Mouse (Mus musculus) forebrain, embryonic 15.5 days (tissue): ENCODE measurements at regions not wholly inside any gene's neighbourhood (a gene's known extent, or its start where the extent isn't known, plus 50 kb on each side); places are given as distances from the start of the nearest gene placed in this dataset.

Experiments used
- ATAC-seq: fragments of 200-750 bp; cut with Nextera tagmentation; replicated peaks from 2 replicates; pipeline ENCODE4 v1.8.0; 2017; ENCODE audit warnings: mild to moderate bottlenecking, moderate TSS enrichment, moderate library complexity
- H3K27ac ChIP-seq: fragments of 300-500 bp; sonication (generic); replicated peaks from 2 replicates; pipeline ENCODE4 v1.5.1; 2015; ENCODE audit warnings: mild to moderate bottlenecking, inconsistent platforms
- H3K27me3 ChIP-seq: fragments of 300-500 bp; sonication (generic); 2 replicates; pipeline ENCODE4 v1.6.1; 2015; ENCODE audit warnings: inconsistent platforms
- H3K36me3 ChIP-seq: fragments of 300-500 bp; sonication (generic); 2 replicates; pipeline ENCODE4 v1.6.1; 2015; ENCODE audit warnings: mild to moderate bottlenecking, inconsistent platforms
- H3K4me1 ChIP-seq: fragments of 300-500 bp; sonication (generic); 2 replicates; pipeline ENCODE4 v1.6.1; 2015; ENCODE audit warnings: inconsistent platforms
- H3K4me2 ChIP-seq: fragments of 300-500 bp; sonication (generic); replicated peaks from 2 replicates; pipeline ENCODE4 v1.6.1; 2015; ENCODE audit warnings: mild to moderate bottlenecking, inconsistent platforms
- H3K4me3 ChIP-seq: fragments of 300-500 bp; sonication (generic); 2 replicates; pipeline ENCODE4 v1.5.1; 2015; ENCODE audit warnings: mild to moderate bottlenecking, inconsistent platforms
- H3K9ac ChIP-seq: fragments of 300-500 bp; sonication (generic); replicated peaks from 2 replicates; pipeline ENCODE4 v1.6.1; 2015; ENCODE audit warnings: mild to moderate bottlenecking, inconsistent platforms
- H3K9me3 ChIP-seq: fragments of 300-500 bp; sonication (generic); 2 replicates; pipeline ENCODE4 v1.6.1; 2016; ENCODE audit warnings: inconsistent platforms
- WGBS: fragments of 180-500 bp; shearing (Covaris S2); methylation state at CpG from one replicate; pipeline ENCODE4 v1.1.7; 2015; ENCODE audit warnings: mixed read lengths; 5-methylcytosine and 5-hydroxymethylcytosine counted together

- Histone ChIP-seq H3K4me1 (peaks cover 16% of the 10 kb centered on the region), H3K27me3 (no peaks in the 10 kb centered on the region), H3K36me3 (no peaks in the 10 kb centered on the region), H3K4me3 (no peak overlapping the region), H3K27ac (no peak overlapping the region), H3K4me2 (no peak overlapping the region), H3K9me3 (no peaks in the 10 kb centered on the region), H3K9ac (no peak overlapping the region)
- 81% methylated on average over 5 of the region's 6 CpGs for WGBS
- no peak for ATAC-seq
Observed at GRCm38 (mm10) chr10:42075545-42075944, 57.3 kb upstream of the Armc2 start.

GRCm38 (mm10) chr10:42072758-42073157, 54.5 kb upstream of the Armc2 start:
- Histone ChIP-seq H3K4me2 (no peak overlapping the region), H3K27ac (no peak overlapping the region), H3K36me3 (no peaks in the 10 kb centered on the region), H3K27me3 (no peaks in the 10 kb centered on the region), H3K4me1 (peaks cover 16% of the 10 kb centered on the region), H3K9me3 (no peaks in the 10 kb centered on the region), H3K4me3 (no peak overlapping the region), H3K9ac (no peak overlapping the region)
- 17% methylated on average over 9 of the region's 9 CpGs for WGBS
- ATAC-seq = no peak

- no peaks in the 10 kb centered on the region for H3K9me3 ChIP-seq
- no peak overlapping the region for H3K9ac ChIP-seq
- ATAC-seq = no peak
- 37% methylated on average over 3 of the region's 3 CpGs for WGBS
- H3K27ac ChIP-seq = no peak overlapping the region
- no peak overlapping the region for H3K4me3 ChIP-seq
- no peak overlapping the region for H3K4me2 ChIP-seq
- H3K4me1 ChIP-seq = peaks cover 16% of the 10 kb centered on the region
- H3K36me3 ChIP-seq = no peaks in the 10 kb centered on the region
- no peaks in the 10 kb centered on the region for H3K27me3 ChIP-seq
Observed at GRCm38 (mm10) chr10:42072131-42072530, 53.9 kb upstream of the Armc2 start.

- H3K4me3 ChIP-seq = no peak overlapping the region
- no peaks in the 10 kb centered on the region for H3K36me3 ChIP-seq
- H3K27ac ChIP-seq = no peak overlapping the region
- WGBS = 19% methylated on average over 8 of the region's 8 CpGs
- H3K27me3 ChIP-seq = no peaks in the 10 kb centered on the region
- H3K4me2 ChIP-seq = no peak overlapping the region
- ATAC-seq = peak; percentile 69
- H3K9me3 ChIP-seq = no peaks in the 10 kb centered on the region
- H3K9ac ChIP-seq = no peak overlapping the region
- H3K4me1 ChIP-seq = peaks cover 16% of the 10 kb centered on the region
Observed at GRCm38 (mm10) chr10:42071404-42072024, 53.3 kb upstream of the Armc2 start.

- Histone ChIP-seq H3K27ac (no peak overlapping the region), H3K4me3 (no peak overlapping the region), H3K27me3 (no peaks in the 10 kb centered on the region), H3K9me3 (no peaks in the 10 kb centered on the region), H3K4me2 (no peak overlapping the region), H3K36me3 (no peaks in the 10 kb centered on the region), H3K4me1 (peaks cover 16% of the 10 kb centered on the region), H3K9ac (no peak overlapping the region)
- 0 out of 2 replicates have a peak, but pooled peaks have one; percentile 42 for ATAC-seq
- WGBS = 17% methylated on average over 10 of the region's 10 CpGs
Observed at GRCm38 (mm10) chr10:42070611-42071403, 52.6 kb upstream of the Armc2 start.

- peaks cover 16% of the 10 kb centered on the region for H3K4me1 ChIP-seq
- 91% methylated on average over 8 of the region's 8 CpGs for WGBS
Observed at GRCm38 (mm10) chr10:42069751-42070150, 51.5 kb upstream of the Armc2 start.

GRCm38 (mm10) chr10:42068497-42068896, 50.3 kb upstream of the Armc2 start:
- WGBS = 89% methylated on average over 2 of the region's 2 CpGs
- no peaks in the 10 kb centered on the region for H3K27me3 ChIP-seq
- no peak overlapping the region for H3K27ac ChIP-seq
- no peaks in the 10 kb centered on the region for H3K9me3 ChIP-seq
- no peak overlapping the region for H3K4me2 ChIP-seq
- no peak overlapping the region for H3K4me3 ChIP-seq
- no peaks in the 10 kb centered on the region for H3K36me3 ChIP-seq
- peaks cover 16% of the 10 kb centered on the region for H3K4me1 ChIP-seq
- no peak overlapping the region for H3K9ac ChIP-seq
- no peak for ATAC-seq

More at GRCm38 (mm10) chr10:42069751-42070150, 51.5 kb upstream of the Armc2 start:
- H3K4me3 ChIP-seq = no peak overlapping the region
- H3K27me3 ChIP-seq = no peaks in the 10 kb centered on the region
- H3K4me2 ChIP-seq = no peak overlapping the region
- no peaks in the 10 kb centered on the region for H3K9me3 ChIP-seq
- H3K36me3 ChIP-seq = no peaks in the 10 kb centered on the region
- H3K9ac ChIP-seq = no peak overlapping the region
- no peak for ATAC-seq
- H3K27ac ChIP-seq = no peak overlapping the region
